Mouse (Mus musculus): ENCODE results near the gene Vmn2r15. TPM values are rescaled to one million over a fixed set of nuclear protein-coding genes. Genes with fewer than 3 reads are reported as not detected.

Vmn2r15 gene
- total RNA-seq (2021), result not detected
- long read RNA-seq, experiment 1, result 0 reads
- long read RNA-seq, experiment 2, result 0 reads

- DNase-seq, result no peak
Observed at GRCm38 (mm10) chr5:109297544-109297943, at the start of gene Vmn2r15. Vmn2r15 (minus strand) TSS chr5:109297644.

DNA sequence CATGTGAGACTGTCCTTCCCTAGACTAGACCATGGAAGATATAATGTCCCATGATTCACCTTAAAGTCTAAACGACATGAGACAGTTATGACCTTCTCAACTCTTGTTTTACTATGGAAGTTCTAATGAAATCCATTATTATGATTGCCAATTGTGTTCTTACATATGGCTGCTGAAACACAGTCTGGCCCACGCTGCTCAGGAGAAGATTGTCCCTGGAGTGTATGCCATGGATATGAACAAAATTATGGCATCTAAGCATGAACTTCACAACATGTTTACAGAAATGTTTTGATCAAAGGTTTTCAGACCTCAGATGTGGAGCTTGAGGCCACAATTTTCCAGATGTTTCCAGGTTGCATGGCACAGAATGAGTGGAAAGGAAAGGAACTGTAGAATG, 32.4 kb upstream of the Vmn2r15 start, which contains the start of gene Vmn2r16:
Gene Vmn2r16 (plus strand): TSS at position 301 of the 400 bp plus-strand sequence.
- DNase-seq, result no peak

GRCm38 (mm10) chr5:109294655-109295054, 2.8 kb downstream of the Vmn2r15 start:
- DNase-seq, result peak; percentile 50

Other genes starting within 250 kb of the Vmn2r15 start
- gene Vmn2r11, start 238.1 kb downstream of the Vmn2r15 start, total RNA-seq (2021), result not detected
- gene Vmn2r12, start 199.7 kb downstream of the Vmn2r15 start, total RNA-seq (2021), result not detected
- under 1 TPM; 0.09 to 0.12 TPM for gene Vmn2r13, start 105.4 kb downstream of the Vmn2r15 start, total RNA-seq (2021)
- gene Vmn2r14, start 72.9 kb downstream of the Vmn2r15 start, total RNA-seq (2021), result not detected
- not detected for gene Vmn2r16, start 32.5 kb upstream of the Vmn2r15 start, total RNA-seq (2021)
- not detected for gene Vmn2r17, start 122.0 kb upstream of the Vmn2r15 start, total RNA-seq (2021)

Data from adrenal gland, postnatal 10 days (tissue).